In the genomic region with DNA sequence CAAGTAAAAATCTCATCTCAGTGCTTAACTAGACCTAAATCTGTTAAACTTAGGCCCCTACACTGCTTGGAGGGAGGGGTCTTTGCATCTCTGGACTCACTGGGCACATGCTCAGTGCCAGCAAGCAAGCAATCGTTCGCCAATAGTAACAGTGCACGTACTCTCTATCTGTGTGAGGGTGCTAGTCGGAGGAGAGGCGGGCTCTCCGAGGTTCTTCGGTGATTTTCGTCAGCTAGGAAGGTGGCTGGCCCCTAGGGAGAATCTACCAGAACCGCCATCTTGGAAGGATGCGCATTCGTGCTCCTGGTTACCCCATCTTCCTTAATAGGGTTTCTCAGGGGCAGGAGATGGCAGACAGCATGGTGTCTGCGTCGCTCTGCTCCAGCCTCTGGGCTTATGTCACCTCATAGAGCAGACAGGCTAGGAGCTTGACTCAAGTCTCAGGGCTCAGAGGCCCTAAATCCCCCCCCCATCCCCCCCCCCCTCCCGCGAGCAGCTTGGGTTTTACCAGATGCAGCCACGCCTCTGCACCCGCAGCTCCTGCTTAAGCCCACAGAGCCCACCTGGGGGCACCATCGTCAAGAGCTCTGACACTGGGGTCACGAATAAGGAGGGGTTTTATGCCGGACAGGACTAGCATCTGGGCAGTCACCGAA, we compare ENCODE assay signal across 8 mouse cellular contexts. TPM values are rescaled to one million over a fixed set of nuclear protein-coding genes. Genes with fewer than 3 reads are reported as not detected.
DNase-seq lines count a peak whose midpoint lies in the region; ATAC-seq and TF ChIP-seq lines count a peak whose summit lies in the region.

No protein-coding gene starts in this region.

- peak overlapping the region; percentile 56 for H3K9ac ChIP-seq in embryonic facial prominence, embryonic 11.5 days (replicated peaks; ENCODE audit: low read length)
- H3K9ac ChIP-seq in intestine, postnatal 0 days (ENCODE audit: low read depth, low read length) = peak overlapping the region; percentile 26; the same call in 1 of the 2 replicates

- no peaks in the 10 kb centered on the region for H3K9me3 ChIP-seq in embryonic facial prominence, embryonic 11.5 days (replicated peaks; ENCODE audit: control insufficient read depth, low read length)
- H3K9me3 ChIP-seq in intestine, postnatal 0 days (ENCODE audit: control insufficient read depth) = no peaks in the 10 kb centered on the region

- DNase-seq in adrenal gland, postnatal 25 days = peak; percentile 67
- DNase-seq in embryonic facial prominence, embryonic 11.5 days (ENCODE audit: low spot score) = peak; percentile 88
- peak; percentile 57 to 74 for DNase-seq in heart, adult 18-20 months
- DNase-seq in left cerebral cortex, postnatal 25 days (ENCODE audit: low spot score in 2 of 2) = peak; percentile 82 to 91
- DNase-seq in right cerebral cortex, postnatal 25 days = peak; percentile 77
- DNase-seq in urinary bladder, postnatal 14 days (ENCODE audit: low spot score) = peak; percentile 74

- H3K4me1 ChIP-seq in embryonic facial prominence, embryonic 11.5 days (ENCODE audit: control insufficient read depth, insufficient read depth, low read length) = no peaks in the 10 kb centered on the region
- no peaks in the 10 kb centered on the region for H3K4me1 ChIP-seq in intestine, postnatal 0 days (replicated peaks; ENCODE audit: control insufficient read depth, insufficient read depth, low read length)

- peak overlapping the region; percentile 67 for H3K27ac ChIP-seq in embryonic facial prominence, embryonic 11.5 days (replicated peaks; ENCODE audit: low read depth, low read length)
- H3K27ac ChIP-seq in intestine, postnatal 0 days (ENCODE audit: low read depth, low read length) = peak overlapping the region; percentile 62; the same call in 1 of the 2 replicates

- no peaks in the 10 kb centered on the region for H3K36me3 ChIP-seq in embryonic facial prominence, embryonic 11.5 days (replicated peaks; ENCODE audit: control insufficient read depth, insufficient read depth, low read depth, low read length)
- H3K36me3 ChIP-seq in intestine, postnatal 0 days (ENCODE audit: control insufficient read depth, insufficient read depth) = no peaks in the 10 kb centered on the region

- H3K4me3 ChIP-seq in embryonic facial prominence, embryonic 11.5 days (ENCODE audit: low read depth, low read length) = peak overlapping the region; percentile 41
- peak overlapping the region; percentile 38 for H3K4me3 ChIP-seq in intestine, postnatal 0 days (ENCODE audit: low read depth, low read length)

- no peaks in the 10 kb centered on the region for H3K27me3 ChIP-seq in embryonic facial prominence, embryonic 11.5 days (ENCODE audit: control insufficient read depth, insufficient read depth, low read length)
- H3K27me3 ChIP-seq in intestine, postnatal 0 days (replicated peaks; ENCODE audit: control insufficient read depth, insufficient read depth, low read length) = no peaks in the 10 kb centered on the region

- no peak for TF ChIP-seq CTCF in intestine, postnatal 0 days (IDR thresholded peaks at IDR 0.05; ENCODE audit: low read depth)

- intact Hi-C loops in left cerebral cortex, postnatal 25 days (cut with DNase I) = no loop called here

- ATAC-seq in embryonic facial prominence, embryonic 11.5 days (replicated peaks; ENCODE audit: insufficient number of reproducible peaks, low FRiP score, low TSS enrichment, low read depth) = peak; percentile 99
- peak; percentile 89 for ATAC-seq in intestine, postnatal 0 days
- peak; percentile 98 for ATAC-seq in megakaryocyte-erythroid progenitor cell, adult 5-6 weeks (replicated peaks; ENCODE audit: low FRiP score, low TSS enrichment, poor library complexity, severe bottlenecking)

- H3K4me2 ChIP-seq in embryonic facial prominence, embryonic 11.5 days (ENCODE audit: low read depth, low read length) = peak overlapping the region; percentile 43
- H3K4me2 ChIP-seq in intestine, postnatal 0 days (replicated peaks; ENCODE audit: low read depth) = peak overlapping the region; percentile 57

- WGBS in embryonic facial prominence, embryonic 11.5 days = 18% methylated on average over 21 of the region's 21 CpGs
- WGBS in intestine, postnatal 0 days = 18% methylated on average over 21 of the region's 21 CpGs

RNA-seq across cellular contexts. Expression of a gene that starts 0.7 kb away (rescaled TPM):
- 135 and 142 TPM in 2 replicates for total RNA-seq in adrenal gland, postnatal 25 days (2021)
- polyA plus RNA-seq in embryonic facial prominence, embryonic 11.5 days (2014; fragmentation: Nextera tagmentation; extraction: Ambion mirVana) = 68.0 and 74.8 TPM in 2 replicates
- total RNA-seq in heart, adult 18-20 months (2021) = 10 to 100 TPM; 81.2 to 83.4 TPM
- polyA plus RNA-seq in intestine, postnatal 0 days (2015; fragmentation: Nextera tagmentation; extraction: Ambion mirVana) = 67.0 and 69.2 TPM in 2 replicates
- 100 to 1,000 TPM; 183 to 190 TPM for total RNA-seq in left cerebral cortex, postnatal 25 days (2021)
- 101 and 125 TPM in 2 replicates for total RNA-seq in megakaryocyte-erythroid progenitor cell, adult 5-6 weeks (2014; fragmentation: Nextera tagmentation)
- 33.5 and 40.7 TPM in 2 replicates for total RNA-seq in megakaryocyte-erythroid progenitor cell, adult 5-6 weeks (2017)

Comparison
In these comparisons a context has a peak if more than half of its experiments do, and no peak if none do; other contexts are left out.
1. Peak in every context shown above with its lines: DNase-seq, ATAC-seq, H3K4me3 ChIP-seq and H3K27ac ChIP-seq.